Mouse (Mus musculus): ENCODE results near the gene Cobl.

Gene Cobl

DNA sequence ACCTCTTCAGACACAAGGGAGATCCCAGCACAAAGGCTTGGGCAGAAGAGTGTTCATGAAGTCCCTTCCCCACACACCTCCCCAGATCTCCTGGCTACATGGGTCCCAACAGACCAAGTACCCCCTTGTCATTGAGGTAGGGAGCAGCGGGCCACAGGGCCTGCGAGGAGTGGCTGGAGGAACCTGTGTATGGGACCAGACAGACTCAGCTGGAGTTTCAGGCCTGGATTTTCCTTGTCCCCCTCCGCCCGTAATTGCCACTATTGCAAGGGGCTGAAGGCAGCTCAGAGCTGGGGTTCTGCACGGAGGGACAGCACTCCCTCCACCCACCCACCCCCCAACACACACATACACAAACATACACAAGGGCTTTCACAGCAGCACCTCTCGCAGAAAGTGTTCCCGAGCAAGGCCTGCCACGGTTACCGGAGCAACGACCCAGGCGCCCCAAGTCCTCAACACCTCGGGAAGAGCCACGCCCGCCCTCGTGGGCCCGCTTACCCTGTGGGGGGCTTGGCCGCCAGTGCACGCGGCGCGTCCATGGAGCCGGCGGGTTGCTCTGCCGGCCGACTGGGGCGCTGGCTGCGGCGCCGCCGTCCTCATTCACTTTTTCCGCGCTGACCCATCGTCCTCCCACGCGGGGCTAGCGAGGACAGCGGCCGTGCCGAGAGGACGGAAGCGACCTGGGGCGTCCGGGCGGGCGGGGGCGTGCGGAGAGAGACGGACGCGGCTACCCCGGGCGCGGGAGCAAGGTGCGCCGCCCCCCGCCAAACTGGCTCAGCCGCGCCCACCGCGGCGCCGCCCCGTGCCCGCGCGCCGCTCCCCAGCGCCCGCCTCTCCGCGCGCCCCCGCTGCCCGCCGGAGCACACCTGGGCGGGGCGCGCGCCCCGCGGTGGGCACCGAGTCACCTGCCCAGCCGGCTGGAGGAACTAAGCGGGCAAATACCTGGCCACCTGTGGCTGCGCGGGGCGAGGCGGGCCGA lies at the start of gene Cobl:
TSS of gene Cobl (minus strand) at position 780 of the 982 bp plus-strand sequence.
- peak; percentile 46 to 77 for DNase-seq

DNA sequence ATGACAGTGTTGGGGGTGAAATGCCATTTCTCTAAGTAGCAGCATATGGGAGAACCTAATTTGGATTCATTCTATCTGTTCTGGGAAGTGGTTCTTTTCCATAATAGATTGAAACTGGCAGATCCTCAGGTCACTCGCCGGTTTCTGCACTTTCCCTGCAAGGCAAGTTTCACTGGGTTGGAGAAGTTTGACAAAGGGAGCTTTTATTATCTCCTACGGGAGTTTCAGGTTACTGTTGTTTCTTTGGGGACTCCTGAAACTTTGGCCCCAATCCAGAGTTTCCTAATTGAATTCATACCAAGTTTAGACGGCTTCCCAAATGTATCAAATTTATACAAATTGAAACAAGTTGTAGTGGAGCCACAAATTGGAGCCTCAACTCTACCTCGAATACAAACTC lies 49.0 kb upstream of the Cobl start:
- DNase-seq, result no peak

DNA sequence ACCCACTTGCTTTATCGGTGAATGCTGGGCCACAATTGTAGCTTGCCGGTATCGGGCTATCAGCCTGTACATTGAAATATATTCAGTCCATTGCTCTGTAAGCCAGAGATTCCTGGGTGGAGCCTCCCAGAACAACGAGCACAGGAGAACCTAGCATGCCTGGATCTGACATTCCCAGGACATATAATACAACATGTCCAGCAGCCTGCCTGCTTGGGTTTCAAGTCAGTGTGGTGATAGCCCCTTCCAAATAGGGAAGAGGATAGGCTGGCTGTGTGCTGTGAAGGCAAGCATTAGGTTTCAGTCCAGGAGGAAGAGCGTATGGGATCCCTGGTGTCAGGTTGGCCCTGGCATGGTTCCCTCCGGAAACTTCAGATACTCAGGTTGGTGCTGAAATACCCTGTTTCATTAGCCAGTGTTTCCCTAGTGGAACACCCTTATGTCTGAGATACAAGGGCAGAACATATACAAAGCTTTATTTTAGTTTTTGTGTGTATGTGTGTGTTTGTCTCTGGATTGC lies 41.7 kb upstream of the Cobl start:
- DNase-seq, result no peak

DNA sequence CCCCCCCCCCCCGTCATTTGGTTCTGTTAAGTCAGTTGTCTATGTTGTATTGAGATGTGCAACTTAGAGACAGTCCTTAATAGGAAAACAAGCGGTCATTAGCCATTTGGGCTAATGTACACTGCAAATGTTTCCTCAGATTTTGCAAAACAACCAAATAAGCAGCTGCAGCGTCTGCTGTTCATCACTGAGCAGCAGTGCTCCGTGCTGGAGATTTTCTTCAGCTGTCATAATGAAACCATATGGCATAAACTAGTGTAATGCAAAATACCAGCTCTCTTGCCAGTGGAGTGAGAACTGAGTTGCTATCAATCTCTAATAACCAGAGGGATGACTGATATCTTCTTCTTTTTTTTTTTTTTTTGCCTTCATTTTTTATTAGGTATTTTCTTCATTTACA lies 39.0 kb upstream of the Cobl start:
- DNase-seq, result no peak

DNA sequence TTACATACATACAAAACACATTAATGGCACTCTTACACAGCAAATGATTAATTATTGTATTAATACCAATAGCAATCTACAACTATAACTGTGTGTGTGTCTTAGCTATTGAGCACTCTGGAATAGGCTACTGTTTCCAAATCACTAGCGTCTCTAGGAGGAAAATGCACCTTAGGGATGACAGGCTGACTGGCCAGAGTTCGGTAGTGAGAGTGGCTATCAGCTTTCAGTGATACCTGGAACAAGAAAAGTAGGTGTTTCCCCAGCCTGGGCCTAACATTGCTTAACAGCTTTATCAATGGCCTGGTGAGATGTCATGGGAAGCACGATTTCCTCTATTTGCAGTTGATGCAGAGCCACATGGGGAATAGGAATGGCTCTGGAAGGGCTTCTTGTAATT lies 37.0 kb upstream of the Cobl start:
- DNase-seq, result no peak

DNA sequence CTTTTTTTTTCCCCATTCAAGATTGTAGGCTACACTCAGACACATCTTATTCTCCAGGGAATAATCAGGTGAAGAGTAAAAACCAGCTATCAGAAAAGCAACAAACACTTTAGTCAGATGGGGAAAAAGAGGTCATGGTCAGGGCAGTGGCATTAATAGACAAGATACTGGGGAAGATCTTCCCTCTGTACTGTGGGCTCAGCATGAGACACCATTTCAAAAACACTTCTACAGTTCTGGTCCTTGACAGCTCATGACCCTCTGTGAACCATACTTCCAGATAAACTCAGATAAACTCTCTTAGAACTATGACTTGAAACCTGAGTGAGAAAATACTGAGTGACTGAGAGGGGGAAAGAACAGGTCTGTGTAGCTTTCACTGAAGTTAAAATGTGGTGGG lies 29.0 kb upstream of the Cobl start:
- DNase-seq, result no peak

DNA sequence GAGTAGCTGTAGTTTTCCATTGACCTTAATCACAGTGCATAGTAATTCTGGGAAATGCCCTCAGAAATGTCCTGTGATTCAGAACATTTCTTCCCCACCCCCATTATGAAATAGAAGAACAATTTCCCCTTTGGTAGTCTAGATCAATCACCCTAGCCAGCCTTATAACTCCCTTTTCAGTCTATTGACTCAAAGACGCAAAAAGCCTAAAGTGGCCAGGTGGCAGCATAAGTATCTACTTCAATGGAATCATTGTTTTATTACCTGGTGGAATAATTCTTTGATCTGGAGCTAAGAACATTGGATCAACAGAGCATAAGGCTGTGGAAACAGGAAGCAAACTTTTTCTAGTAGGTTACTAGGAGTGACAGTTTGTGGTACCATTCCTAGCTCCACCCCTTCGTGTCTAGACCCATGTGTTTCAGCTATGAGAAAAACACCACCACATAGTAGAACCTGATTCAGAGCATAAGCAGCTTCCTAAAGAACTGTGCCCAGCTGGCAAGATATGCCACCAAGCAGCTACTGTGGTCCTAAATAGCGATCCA lies 15.2 kb upstream of the Cobl start:
- DNase-seq, result no peak

DNA sequence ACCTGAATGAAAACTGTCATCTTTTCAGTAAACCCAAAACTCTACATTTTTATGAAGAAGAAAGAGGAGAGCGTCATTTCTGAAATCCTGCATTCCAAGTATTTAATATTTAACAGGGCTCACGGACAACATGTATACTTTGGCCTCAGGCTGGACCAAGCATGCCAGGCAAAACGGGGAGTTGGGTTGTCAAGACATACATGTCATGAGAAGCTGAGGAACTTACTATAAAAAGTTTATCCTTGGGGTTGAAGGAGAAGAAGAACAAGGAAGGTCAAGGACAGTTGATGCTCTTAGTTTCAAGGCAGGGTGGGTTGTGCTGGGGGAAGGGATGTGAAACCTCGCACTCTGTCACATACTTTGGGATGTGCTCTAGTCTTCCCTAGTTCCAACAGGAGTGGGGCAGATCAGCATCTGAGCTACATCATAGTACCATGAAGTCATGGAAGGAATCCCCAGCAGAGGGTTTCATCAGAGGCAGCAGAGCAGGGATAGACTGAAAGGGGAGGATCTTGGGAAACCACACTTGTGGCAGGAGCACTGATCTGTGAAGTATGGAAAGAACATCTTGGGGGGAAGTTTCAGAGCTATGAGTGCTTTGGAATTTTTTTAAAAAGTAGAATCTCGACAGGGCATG lies 9.7 kb upstream of the Cobl start:
- no peak for DNase-seq

DNA sequence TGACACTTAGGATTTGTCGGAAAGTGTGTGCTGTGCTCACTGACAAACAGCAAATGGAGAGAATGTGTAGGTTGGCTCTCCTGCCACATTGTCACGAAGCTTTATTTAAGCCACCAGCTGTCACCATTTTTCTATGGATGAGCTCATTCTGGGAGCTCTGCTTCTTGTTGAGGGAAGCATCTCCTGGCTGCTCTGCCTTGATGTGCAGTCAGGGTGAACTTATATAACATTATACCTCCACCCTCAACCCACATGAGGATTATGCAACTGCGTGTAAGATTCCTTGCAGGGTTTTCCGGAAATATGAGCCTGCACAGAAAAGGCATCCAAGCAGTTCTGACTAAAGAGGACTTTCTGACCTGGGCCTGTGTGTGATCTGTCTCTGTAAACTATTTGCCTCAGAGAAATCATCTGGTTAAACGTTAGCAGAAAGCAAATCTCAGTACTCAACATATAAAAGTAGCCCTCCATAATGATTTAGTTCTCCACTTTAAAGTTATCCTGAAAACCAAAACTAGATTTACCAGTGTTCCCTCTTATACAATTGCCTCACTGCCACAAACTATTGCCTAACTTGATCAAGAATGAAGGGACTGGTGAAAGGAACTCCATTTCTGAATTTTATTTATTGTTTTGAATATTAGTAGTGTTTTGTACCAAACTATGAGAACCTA lies 9.0 kb upstream of the Cobl start:
- no peak for DNase-seq

DNA sequence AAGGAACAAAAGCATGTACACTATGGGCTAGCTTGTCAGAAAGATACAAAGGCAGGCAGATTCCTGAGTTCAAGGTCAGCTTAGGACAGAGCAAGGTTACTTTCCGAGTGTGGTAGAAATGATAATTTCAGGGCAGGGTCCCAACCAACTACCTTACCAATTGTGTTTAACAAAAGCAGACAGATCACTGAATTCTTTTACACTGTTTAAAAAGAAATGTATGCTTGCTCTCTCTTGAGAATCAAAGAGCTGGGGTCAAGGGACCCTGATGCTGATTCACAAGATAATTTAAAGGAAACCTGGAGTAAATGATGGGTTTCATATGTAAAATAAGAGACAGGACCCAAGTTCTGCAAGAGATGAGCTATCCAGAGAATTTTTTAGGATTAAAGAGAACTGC lies 4.9 kb upstream of the Cobl start:
- no peak for DNase-seq

DNA sequence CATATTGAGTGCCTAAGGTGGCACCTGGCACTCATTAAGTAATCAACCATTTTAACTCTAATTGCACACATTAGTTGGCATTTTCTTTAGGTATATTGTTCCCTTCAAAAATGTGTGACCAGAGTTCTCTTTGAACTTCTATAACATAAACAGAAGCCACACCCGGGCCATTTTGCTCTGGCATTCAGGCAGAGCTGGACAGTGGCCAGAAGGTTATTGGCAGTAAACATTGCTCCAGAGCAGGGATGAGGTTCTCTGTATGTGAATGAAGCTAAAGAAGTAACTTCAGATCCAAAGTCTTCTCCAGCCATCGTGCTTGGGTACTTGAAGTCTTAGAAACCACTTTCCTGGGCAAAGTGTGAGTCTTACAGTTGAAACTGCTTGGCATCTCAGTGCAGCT lies 3.9 kb upstream of the Cobl start:
- peak in 1 of 2 experiments; percentile 14 for DNase-seq

DNA sequence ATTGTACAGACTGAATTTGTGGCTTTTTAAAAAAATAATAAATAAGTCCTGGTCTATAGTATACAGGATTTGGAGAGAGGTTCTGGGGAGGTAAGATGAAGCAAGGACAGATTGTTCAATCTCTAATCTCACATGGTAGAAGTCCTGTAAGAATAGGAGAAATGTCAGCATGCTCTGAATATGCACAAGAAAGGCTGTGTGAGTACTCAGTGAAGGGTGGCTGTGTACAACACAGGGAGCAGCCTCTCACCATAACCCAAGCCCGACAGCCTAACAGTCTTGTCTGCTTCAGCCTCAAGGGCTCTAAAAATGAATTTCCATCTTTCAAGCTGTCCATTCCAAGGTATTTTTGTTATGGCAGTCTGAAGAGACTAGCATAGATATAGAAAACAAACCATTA lies 3.1 kb upstream of the Cobl start:
- no peak for DNase-seq

DNA sequence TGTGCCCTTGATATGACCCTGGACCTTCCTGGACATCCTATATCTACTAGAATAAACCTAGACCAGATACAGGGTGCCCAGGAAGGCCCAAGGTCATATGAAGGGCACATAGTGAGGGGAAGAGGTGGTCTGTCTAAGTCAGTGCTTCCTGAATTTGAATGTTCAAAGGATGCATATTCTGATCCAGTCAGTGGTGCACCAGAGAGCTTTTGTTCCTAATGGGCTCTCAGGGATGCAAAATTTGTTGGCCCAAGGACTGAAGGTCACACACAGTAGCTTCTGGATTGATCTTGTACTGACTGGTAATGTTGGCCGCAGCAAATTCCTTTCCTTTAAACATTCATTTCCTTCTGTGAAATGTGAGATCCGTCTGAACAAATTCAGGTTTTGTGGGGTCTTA lies 2.5 kb upstream of the Cobl start:
- no peak for DNase-seq

DNA sequence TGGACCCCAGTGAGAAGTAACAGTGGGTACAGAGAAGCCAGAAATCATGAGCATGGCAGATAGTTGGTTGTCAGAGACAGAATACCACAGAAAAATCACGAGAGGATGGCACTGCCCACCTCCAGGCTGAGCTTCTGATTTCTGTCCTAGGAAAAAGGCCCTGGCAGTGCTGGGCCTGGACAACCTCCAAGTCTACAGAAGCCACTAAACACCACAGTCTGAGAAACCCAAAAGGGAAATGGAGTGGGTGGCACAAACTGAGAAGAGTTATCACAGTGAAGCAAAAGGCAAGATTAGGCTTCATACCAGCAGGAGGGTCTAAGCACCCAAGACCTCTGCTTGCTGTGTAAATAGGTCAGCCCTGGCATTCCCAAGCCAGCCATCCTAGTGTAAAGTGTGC lies 1.8 kb upstream of the Cobl start:
- no peak for DNase-seq

DNA sequence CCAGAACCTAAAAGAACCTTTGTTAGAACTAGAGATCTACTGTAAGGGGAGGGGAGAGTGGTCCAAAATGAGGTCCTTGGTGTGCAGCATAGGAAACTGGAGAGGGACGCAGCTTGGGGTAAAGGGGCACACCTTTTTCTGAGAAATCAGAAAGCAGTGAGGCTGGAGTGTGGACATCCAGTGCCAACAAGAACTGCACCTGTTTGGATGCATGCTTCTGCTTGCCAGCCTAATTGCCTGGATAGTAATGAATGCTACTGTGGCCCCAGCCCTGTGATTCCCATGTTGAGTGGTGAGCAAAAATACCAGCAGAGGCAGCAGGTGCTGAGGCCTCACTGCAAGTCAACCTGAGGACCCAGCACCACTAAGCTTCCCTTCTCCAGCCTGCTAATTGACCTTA lies 469 bp upstream of the Cobl start:
- DNase-seq, result no peak

DNA sequence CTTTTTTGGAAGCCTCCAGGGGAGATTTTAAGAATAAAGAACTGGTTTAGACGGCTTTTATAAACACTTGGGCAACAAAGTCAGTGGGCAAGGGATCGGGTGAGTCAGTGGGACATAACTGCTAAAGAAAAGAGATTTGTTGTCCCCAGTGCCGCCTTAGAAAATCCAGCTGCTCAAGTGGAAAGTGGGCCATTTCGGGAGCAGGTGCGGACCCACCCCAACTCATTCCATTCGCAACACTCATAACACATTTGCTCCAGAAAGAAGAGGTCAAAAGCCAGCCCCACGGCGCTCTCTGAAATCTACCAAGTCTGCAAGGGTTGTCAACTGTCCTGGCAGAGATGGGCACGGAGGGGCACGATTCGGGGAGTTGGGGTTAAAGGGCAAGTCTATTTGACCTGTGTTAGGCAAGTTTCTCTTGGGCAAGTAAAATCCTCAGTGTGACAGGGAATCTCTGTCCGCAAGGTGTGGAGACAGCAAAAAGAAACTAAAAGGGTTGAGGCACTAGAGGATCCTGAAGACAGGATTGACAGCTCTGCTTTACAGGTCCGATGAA lies 1.1 kb downstream of the Cobl start:
- no peak for DNase-seq

DNA sequence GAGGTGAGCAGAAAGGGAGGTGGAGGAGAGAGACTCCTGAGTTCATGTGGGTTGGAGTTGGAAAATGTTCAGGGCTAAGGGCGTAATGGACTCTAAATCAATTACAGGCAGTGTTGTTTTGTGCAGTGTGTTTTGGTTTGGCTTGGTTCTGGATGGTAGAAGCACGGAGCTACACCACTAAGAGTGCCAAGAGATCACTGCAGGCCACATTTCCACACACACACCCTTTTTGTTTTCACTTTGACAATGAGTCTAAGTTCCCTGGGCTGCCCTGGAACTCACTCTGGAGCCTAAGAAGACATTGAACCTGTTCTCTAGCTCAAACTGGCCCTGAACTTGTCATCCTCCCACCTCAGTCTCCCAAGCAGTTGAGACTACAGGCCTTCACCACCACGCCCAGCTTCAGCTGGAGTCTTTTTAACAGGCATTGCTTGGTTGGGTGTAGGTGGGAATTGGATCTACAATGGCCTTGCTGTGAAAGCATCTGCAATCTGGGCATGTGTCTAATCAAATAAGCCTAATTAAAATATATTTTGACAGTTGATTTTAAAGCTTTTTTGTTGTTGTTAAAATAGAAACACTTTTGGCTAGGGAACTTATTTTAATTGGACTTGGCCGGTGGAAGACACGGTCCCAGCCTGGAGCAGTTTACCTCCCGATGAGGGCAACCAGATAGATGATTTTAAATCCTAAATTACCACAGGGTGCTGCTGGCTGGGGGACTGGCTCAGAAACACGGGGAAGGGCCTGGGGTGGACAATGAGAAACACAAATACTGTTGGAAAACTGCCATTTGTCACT lies 4.8 kb downstream of the Cobl start:
- DNase-seq, result no peak

DNA sequence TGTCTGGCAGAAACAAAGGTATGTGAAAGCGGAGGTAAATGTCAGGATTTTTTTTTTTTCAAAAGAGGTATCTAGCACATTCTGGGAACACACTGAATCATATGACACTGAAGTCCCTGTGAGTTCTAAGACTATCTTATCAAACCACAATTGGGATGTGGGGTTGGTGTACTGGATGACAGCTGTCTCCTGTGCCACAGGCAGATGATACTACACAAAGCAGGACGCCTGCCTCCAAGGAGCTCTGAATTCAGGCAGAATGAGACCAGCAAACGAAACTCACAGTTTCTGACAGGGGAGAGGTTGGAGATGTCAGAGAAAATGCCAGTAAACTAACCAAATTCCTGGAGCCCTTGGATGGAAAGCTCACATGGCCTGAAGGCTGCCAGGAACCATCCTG lies 5.9 kb downstream of the Cobl start:
- no peak for DNase-seq

DNA sequence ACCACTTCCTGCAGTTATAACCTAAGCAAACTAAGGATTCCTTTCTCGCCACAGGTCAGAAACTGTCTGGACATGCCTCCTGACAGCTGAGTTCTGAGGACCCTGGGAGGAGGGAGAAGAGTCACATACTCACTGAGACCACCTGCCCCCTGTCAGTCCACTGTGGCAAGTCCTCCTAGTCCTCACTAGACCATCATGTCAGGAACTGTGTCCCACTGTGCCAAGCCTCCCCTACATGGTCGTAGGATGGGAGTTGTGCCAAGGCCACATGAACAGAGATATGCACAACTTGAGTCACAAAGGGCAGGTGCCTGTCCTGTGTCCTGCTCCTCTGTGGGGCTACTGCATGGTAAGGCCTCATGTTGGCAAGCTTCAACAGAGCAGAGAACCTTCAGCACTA lies 6.4 kb downstream of the Cobl start:
- no peak for DNase-seq

DNA sequence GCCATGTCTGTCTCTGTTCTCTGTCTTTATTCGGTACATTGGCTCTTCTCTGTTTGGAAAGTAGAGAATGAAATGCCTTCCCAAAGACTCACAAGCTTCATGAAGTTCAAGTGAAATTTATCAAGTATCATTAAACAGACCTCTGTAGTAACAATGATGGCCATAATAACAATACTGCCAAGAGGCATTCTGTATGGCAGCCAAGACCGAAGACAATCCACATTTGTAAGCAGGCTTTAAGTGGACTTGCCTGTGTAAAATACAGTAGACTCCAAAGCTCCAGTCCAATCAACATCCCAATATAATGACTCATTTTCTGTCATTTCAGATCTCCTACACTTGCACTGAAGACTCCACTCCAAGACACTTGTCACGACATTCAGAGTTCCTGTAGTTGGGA lies 16.7 kb downstream of the Cobl start:
- no peak for DNase-seq

DNA sequence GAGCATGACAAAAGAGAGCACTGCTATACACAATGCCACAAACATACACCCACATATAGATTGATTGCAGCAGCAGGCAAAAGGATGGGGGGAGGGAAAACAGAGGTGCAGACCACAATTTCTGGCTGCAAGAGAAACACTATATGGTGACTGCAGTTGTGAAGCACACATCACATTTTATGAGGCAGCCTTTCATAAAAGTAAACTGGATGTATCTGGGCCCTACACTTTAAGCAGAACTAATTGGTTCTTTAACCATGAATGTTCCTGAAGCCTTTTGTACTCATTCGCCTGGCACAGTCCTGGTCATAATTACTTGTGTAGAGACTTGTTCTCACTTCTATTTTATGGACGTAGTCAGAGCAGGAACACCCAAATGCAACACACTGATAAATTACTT lies 19.5 kb downstream of the Cobl start:
- no peak for DNase-seq

DNA sequence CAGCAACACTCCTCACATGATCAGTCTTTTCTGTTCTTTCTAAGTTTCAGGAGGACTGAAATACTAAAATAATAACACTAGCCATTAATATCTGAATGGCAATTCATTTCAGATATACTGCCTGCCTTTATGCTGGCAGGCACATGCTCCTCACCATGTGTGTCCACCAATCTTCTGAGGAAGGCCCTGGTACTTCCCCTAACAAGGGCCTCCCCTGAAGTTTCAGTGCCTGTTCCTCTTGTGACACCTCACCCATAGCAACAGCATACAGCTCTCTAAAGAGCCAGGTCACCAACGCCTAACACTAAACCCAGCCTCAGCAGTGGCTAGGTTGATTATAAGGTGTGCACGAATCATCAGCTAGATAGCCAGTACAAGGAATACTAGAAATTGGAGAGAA lies 20.5 kb downstream of the Cobl start:
- no peak for DNase-seq

Data from lung, postnatal 4 days (tissue).